Mouse (Mus musculus): ENCODE data around the gene Pld4. TPM values are rescaled to one million over a fixed set of nuclear protein-coding genes. Genes with fewer than 3 reads are reported as not detected.

Gene Pld4
- polyA plus RNA-seq, 1 experiment: 4.0 TPM

DNA sequence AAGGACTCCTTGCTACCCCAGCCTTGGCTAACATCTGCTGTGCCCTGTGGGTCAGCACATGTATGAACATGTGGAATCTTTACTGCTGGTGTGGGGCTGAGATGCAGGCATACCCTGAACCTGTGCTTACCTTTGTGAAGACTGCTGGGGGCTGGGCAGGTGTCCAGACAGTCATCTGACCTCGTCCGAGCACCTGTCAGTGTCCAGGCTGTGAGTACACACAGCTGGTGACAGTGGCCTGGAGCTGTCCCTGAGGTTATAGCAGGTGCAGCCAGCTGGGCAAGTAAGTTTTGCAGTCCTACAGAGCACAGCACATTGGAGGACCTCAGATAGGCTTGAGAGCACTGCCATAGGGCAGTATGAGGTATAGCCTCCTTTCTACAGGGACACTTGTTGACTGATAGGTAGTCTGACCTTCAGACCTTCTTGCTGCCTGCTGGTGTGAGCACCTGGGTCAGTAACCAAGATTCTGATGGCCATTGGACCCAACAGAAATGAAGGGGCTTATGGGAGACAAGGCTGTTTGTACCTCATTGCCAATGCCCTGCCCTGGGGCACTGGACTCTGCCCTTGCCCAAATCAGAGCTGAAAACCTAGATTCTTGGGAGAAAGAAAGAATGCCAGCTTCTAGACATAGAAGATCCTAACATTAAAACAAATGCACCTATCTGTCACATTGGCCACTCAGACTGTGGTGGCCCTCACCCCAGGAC lies 26.2 kb upstream of the Pld4 start:
- Histone ChIP-seq H3K4me1 (ENCODE audit: control insufficient read depth, insufficient read depth, low read length) (no peaks in the 10 kb centered on the region), H3K36me3 (ENCODE audit: control insufficient read depth, insufficient read depth, low read length) (no peaks in the 10 kb centered on the region), H3K27me3 (ENCODE audit: control insufficient read depth, insufficient read depth, low read length) (no peaks in the 10 kb centered on the region), H3K4me3 (ENCODE audit: control insufficient read depth, low read depth, low read length) (no peak overlapping the region), H3K27ac (ENCODE audit: control insufficient read depth, insufficient read depth, low read depth, low read length) (no peak overlapping the region)
- TF ChIP-seq POLR2A (IDR thresholded peaks at IDR 0.05; ENCODE audit: control insufficient read depth, low read depth, low read length) (no peak), CTCF (IDR thresholded peaks at IDR 0.05; ENCODE audit: control insufficient read depth, insufficient read depth, insufficient replicate concordance, low read depth, low read length) (no peak)

GRCm38 (mm10) chr12:112734881-112735655 lies 25.4 kb upstream of the Pld4 start:
- H3K36me3 ChIP-seq (ENCODE audit: control insufficient read depth, insufficient read depth, low read length): no peaks in the 10 kb centered on the region
- no peak overlapping the region for H3K4me3 ChIP-seq (ENCODE audit: control insufficient read depth, low read depth, low read length)
- no peaks in the 10 kb centered on the region for H3K4me1 ChIP-seq (ENCODE audit: control insufficient read depth, insufficient read depth, low read length)
- no peak for TF ChIP-seq CTCF (IDR thresholded peaks at IDR 0.05; ENCODE audit: control insufficient read depth, insufficient read depth, insufficient replicate concordance, low read depth, low read length)
- TF ChIP-seq POLR2A (IDR thresholded peaks at IDR 0.05; ENCODE audit: control insufficient read depth, low read depth, low read length): no peak
- no peak overlapping the region for H3K27ac ChIP-seq (ENCODE audit: control insufficient read depth, insufficient read depth, low read depth, low read length)
- no peaks in the 10 kb centered on the region for H3K27me3 ChIP-seq (ENCODE audit: control insufficient read depth, insufficient read depth, low read length)

- no peaks in the 10 kb centered on the region for H3K36me3 ChIP-seq (ENCODE audit: control insufficient read depth, insufficient read depth, low read length)
- H3K27me3 ChIP-seq (ENCODE audit: control insufficient read depth, insufficient read depth, low read length): no peaks in the 10 kb centered on the region
- no peak for TF ChIP-seq POLR2A (IDR thresholded peaks at IDR 0.05; ENCODE audit: control insufficient read depth, low read depth, low read length)
- TF ChIP-seq CTCF (IDR thresholded peaks at IDR 0.05; ENCODE audit: control insufficient read depth, insufficient read depth, insufficient replicate concordance, low read depth, low read length): no peak
- no peak overlapping the region for H3K4me3 ChIP-seq (ENCODE audit: control insufficient read depth, low read depth, low read length)
- H3K4me1 ChIP-seq (ENCODE audit: control insufficient read depth, insufficient read depth, low read length): no peaks in the 10 kb centered on the region
- no peak overlapping the region for H3K27ac ChIP-seq (ENCODE audit: control insufficient read depth, insufficient read depth, low read depth, low read length)
Measured at GRCm38 (mm10) chr12:112735896-112736635, 24.4 kb upstream of the Pld4 start.

GRCm38 (mm10) chr12:112736636-112736925 lies 23.9 kb upstream of the Pld4 start:
- TF ChIP-seq POLR2A (IDR thresholded peaks at IDR 0.05; ENCODE audit: control insufficient read depth, low read depth, low read length) (no peak), CTCF (IDR thresholded peaks at IDR 0.05; ENCODE audit: control insufficient read depth, insufficient read depth, insufficient replicate concordance, low read depth, low read length) (no peak)
- Histone ChIP-seq H3K27me3 (ENCODE audit: control insufficient read depth, insufficient read depth, low read length) (no peaks in the 10 kb centered on the region), H3K4me3 (ENCODE audit: control insufficient read depth, low read depth, low read length) (no peak overlapping the region), H3K4me1 (ENCODE audit: control insufficient read depth, insufficient read depth, low read length) (no peaks in the 10 kb centered on the region), H3K36me3 (ENCODE audit: control insufficient read depth, insufficient read depth, low read length) (no peaks in the 10 kb centered on the region), H3K27ac (ENCODE audit: control insufficient read depth, insufficient read depth, low read depth, low read length) (no peak overlapping the region)

GRCm38 (mm10) chr12:112737081-112737480 lies 23.4 kb upstream of the Pld4 start:
- TF ChIP-seq POLR2A (IDR thresholded peaks at IDR 0.05; ENCODE audit: control insufficient read depth, low read depth, low read length) (no peak), CTCF (IDR thresholded peaks at IDR 0.05; ENCODE audit: control insufficient read depth, insufficient read depth, insufficient replicate concordance, low read depth, low read length) (no peak)
- Histone ChIP-seq H3K4me3 (ENCODE audit: control insufficient read depth, low read depth, low read length) (no peak overlapping the region), H3K27ac (ENCODE audit: control insufficient read depth, insufficient read depth, low read depth, low read length) (no peak overlapping the region), H3K36me3 (ENCODE audit: control insufficient read depth, insufficient read depth, low read length) (no peaks in the 10 kb centered on the region), H3K4me1 (ENCODE audit: control insufficient read depth, insufficient read depth, low read length) (no peaks in the 10 kb centered on the region), H3K27me3 (ENCODE audit: control insufficient read depth, insufficient read depth, low read length) (no peaks in the 10 kb centered on the region)

- no peak overlapping the region for H3K4me3 ChIP-seq (ENCODE audit: control insufficient read depth, low read depth, low read length)
- H3K27ac ChIP-seq (ENCODE audit: control insufficient read depth, insufficient read depth, low read depth, low read length): no peak overlapping the region
- H3K27me3 ChIP-seq (ENCODE audit: control insufficient read depth, insufficient read depth, low read length): no peaks in the 10 kb centered on the region
- H3K4me1 ChIP-seq (ENCODE audit: control insufficient read depth, insufficient read depth, low read length): no peaks in the 10 kb centered on the region
- no peaks in the 10 kb centered on the region for H3K36me3 ChIP-seq (ENCODE audit: control insufficient read depth, insufficient read depth, low read length)
- no peak for TF ChIP-seq POLR2A (IDR thresholded peaks at IDR 0.05; ENCODE audit: control insufficient read depth, low read depth, low read length)
- no peak for TF ChIP-seq CTCF (IDR thresholded peaks at IDR 0.05; ENCODE audit: control insufficient read depth, insufficient read depth, insufficient replicate concordance, low read depth, low read length)
Measured at GRCm38 (mm10) chr12:112737761-112738160, 22.7 kb upstream of the Pld4 start.
